14 mouse cellular contexts compared by ENCODE assay signal in the genomic region with DNA sequence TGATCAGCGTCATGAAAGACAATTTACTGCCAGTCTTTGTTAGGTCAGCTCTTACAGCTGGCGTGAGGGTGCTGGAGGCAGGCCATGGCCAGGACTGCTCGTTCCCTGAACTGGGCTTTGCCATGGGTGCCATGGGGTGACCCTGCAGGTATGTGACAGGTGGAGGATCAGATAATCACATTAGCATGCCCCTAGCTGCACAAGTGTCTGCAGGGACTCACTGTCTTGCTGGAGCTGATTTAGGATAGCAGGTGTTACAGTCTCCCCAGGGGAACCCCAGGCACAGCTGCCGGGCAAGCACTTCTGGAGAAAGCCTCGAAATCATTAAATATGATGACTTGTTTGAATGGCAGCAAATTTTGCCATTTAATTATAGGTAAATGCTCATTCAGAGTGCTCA.
A peak's percentile ranks its signal among the peaks of the same experiment; 100 is the strongest.
DNase-seq lines count a peak whose midpoint lies in the region; ATAC-seq lines count a peak whose summit lies in the region.
"Had no signal": no experiment of that assay in that cellular context is flagged by ENCODE, and none has a peak within 500 bp of the region (broad histone marks: within the 10 kb centered on the region; RNA-seq: fewer than 3 reads in every experiment).

No protein-coding gene starts in this region.

- no peaks in the 10 kb centered on the region for H3K4me1 ChIP-seq in heart, embryonic 11.5 days (ENCODE audit: control insufficient read depth, insufficient read depth, low read length)
- peaks cover 18% of the 10 kb centered on the region for H3K4me1 ChIP-seq in hindbrain, embryonic 13.5 days (replicated peaks)
- peaks cover 11% of the 10 kb centered on the region for H3K4me1 ChIP-seq in midbrain, embryonic 12.5 days
- H3K4me1 ChIP-seq: limb, embryonic 15.5 days had no signal

- H3K27me3 ChIP-seq in heart, embryonic 11.5 days (ENCODE audit: control insufficient read depth, insufficient read depth, low read length) = no peaks in the 10 kb centered on the region
- H3K27me3 ChIP-seq in hindbrain, embryonic 13.5 days = no peaks in the 10 kb centered on the region
- H3K27me3 ChIP-seq in midbrain, embryonic 12.5 days = no peaks in the 10 kb centered on the region
- H3K27me3 ChIP-seq: limb, embryonic 15.5 days had no signal

- H3K36me3 ChIP-seq in heart, embryonic 11.5 days (ENCODE audit: control insufficient read depth, insufficient read depth, low read length) = no peaks in the 10 kb centered on the region
- no peaks in the 10 kb centered on the region for H3K36me3 ChIP-seq in hindbrain, embryonic 13.5 days
- no peaks in the 10 kb centered on the region for H3K36me3 ChIP-seq in midbrain, embryonic 12.5 days
- H3K36me3 ChIP-seq: limb, embryonic 15.5 days had no signal

- ATAC-seq in heart, embryonic 11.5 days (replicated peaks; ENCODE audit: insufficient number of reproducible peaks, low FRiP score, low TSS enrichment) = no peak
- peak; percentile 79 for ATAC-seq in hindbrain, embryonic 13.5 days (ENCODE audit: low FRiP score)
- ATAC-seq in midbrain, embryonic 12.5 days (ENCODE audit: low FRiP score, low read depth) = peak; percentile 77
- no peak for ATAC-seq in megakaryocyte-erythroid progenitor cell, adult 5-6 weeks (replicated peaks; ENCODE audit: low FRiP score, low TSS enrichment, poor library complexity, severe bottlenecking)
- ATAC-seq: intestine, postnatal 0 days had no signal

- no peak overlapping the region for H3K4me2 ChIP-seq in heart, embryonic 11.5 days
- no peak overlapping the region for H3K4me2 ChIP-seq in hindbrain, embryonic 13.5 days
- H3K4me2 ChIP-seq in midbrain, embryonic 12.5 days (replicated peaks) = no peak overlapping the region
- H3K4me2 ChIP-seq: limb, embryonic 15.5 days; lung, embryonic 14.5 days had no signal

- WGBS in heart, embryonic 11.5 days (ENCODE audit: insufficient replicate concordance) = 83% methylated on average over 5 of the region's 5 CpGs
- WGBS in hindbrain, embryonic 13.5 days = 32% methylated on average over 5 of the region's 5 CpGs
- 40% methylated on average over 5 of the region's 5 CpGs for WGBS in midbrain, embryonic 12.5 days

- DNase-seq in heart, adult 11 months = peak; percentile 72
- DNase-seq in retina, embryonic 14.5 days (ENCODE audit: low spot score) = peak; percentile 52
- DNase-seq in lung, postnatal 10 days = no peak
- DNase-seq: adrenal gland, adult 2 months; heart, adult 18-20 months; heart, postnatal 10 days; kidney, postnatal 25 days had no signal

- H3K9ac ChIP-seq in heart, embryonic 11.5 days (ENCODE audit: low read depth, low read length) = no peak overlapping the region
- H3K9ac ChIP-seq in hindbrain, embryonic 13.5 days = no peak overlapping the region
- H3K9ac ChIP-seq in midbrain, embryonic 12.5 days (replicated peaks) = no peak overlapping the region
- H3K9ac ChIP-seq: limb, embryonic 15.5 days; lung, embryonic 14.5 days had no signal

- no peaks in the 10 kb centered on the region for H3K9me3 ChIP-seq in heart, embryonic 11.5 days (replicated peaks; ENCODE audit: control insufficient read depth, low read length)
- H3K9me3 ChIP-seq in hindbrain, embryonic 13.5 days = no peaks in the 10 kb centered on the region
- no peaks in the 10 kb centered on the region for H3K9me3 ChIP-seq in midbrain, embryonic 12.5 days
- H3K9me3 ChIP-seq: limb, embryonic 15.5 days had no signal

- no peak overlapping the region for H3K4me3 ChIP-seq in heart, embryonic 11.5 days (ENCODE audit: low read depth, low read length)
- no peak overlapping the region for H3K4me3 ChIP-seq in hindbrain, embryonic 13.5 days
- H3K4me3 ChIP-seq in midbrain, embryonic 12.5 days = no peak overlapping the region
- H3K4me3 ChIP-seq: limb, embryonic 15.5 days had no signal

- no peak overlapping the region for H3K27ac ChIP-seq in heart, embryonic 11.5 days (ENCODE audit: low read depth, low read length)
- H3K27ac ChIP-seq in hindbrain, embryonic 13.5 days = peak overlapping the region; percentile 45; the same call in 1 of the 2 replicates
- H3K27ac ChIP-seq in midbrain, embryonic 12.5 days (replicated peaks) = no peak overlapping the region
- H3K27ac ChIP-seq: limb, embryonic 15.5 days had no signal

Comparison
In these comparisons a context has a peak if more than half of its experiments do, and no peak if none do; other contexts are left out.
1. ATAC-seq: peak in hindbrain, embryonic 13.5 days (single experiment) and midbrain, embryonic 12.5 days (single experiment); none in heart, embryonic 11.5 days (single experiment) and megakaryocyte-erythroid progenitor cell, adult 5-6 weeks (single experiment).